Mouse (Mus musculus): ENCODE results near the gene Slc38a10.

DNA sequence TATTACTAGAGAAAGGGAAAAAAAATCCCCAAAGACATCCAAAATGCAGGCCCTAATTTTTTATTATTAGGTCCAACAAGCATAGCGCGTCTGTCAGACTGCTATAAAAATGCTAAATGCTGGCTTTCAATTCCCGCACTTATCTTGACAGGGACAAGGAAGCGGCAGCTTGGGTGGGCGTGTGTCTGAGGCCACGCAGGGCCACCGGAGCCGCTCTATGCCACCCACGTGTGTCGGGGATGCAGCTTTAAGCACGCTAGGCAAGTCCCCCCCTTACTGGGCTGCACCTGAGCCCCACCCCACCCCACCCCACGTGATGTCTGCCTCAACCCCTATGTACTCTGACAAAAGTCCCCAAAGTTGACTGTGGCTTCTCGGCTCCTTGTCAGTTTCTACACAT lies 47.7 kb upstream of the Slc38a10 start:
- TF ChIP-seq CTCF (IDR thresholded peaks at IDR 0.05; ENCODE audit: control insufficient read depth, insufficient read depth, insufficient replicate concordance, low read depth, low read length) (no peak), POLR2A (IDR thresholded peaks at IDR 0.05; ENCODE audit: control insufficient read depth, low read depth, low read length) (no peak)
